Mouse (Mus musculus): ENCODE results near the gene Mthfd1l.
"Not testable (repeated sequence)": the region's sequence is repeated elsewhere in the genome, so short reads cannot be mapped to it uniquely, and the experiment has no call there.

Mthfd1l gene

DNA sequence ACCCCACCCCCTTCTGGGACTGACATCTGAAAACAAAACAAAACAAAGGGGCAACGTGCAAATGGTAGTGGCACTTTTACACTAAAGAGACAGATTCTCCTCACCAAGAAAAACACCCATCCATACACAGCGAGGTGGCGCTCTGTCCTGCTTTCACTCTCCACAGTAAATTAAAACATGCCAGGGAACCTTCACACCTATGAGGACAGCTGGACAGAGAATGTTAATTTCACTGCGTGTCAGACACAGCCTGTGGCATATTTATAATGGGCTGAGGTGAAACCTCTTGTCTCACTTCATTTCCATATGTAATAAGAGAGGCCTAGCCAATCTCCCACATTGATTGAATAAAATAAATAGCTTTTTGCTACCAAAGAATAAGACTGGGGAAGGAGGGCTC lies 146.4 kb downstream of the Mthfd1l start:
- DNase-seq (ENCODE audit: low read depth, low spot score): no peak

DNA sequence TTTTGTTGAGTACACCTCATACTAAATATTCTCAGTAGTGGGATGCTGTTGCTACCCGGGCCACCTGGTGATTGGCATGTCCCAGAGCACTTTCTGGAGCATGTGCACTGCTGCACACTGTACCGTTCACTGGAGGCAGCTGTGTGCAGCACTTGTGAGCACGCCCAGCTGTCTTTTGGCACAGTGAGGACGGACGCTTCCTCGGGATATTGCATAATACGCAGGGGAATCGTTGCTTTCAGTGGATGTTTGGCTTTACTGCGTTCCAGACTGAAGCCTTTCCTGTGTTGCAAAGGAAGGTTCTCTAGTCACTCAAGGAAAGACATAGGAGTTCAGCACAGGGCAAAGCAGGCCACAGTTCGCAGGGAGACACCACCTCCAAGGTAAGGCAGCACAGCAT lies 147.8 kb downstream of the Mthfd1l start:
- DNase-seq (ENCODE audit: low read depth, low spot score): no peak

DNA sequence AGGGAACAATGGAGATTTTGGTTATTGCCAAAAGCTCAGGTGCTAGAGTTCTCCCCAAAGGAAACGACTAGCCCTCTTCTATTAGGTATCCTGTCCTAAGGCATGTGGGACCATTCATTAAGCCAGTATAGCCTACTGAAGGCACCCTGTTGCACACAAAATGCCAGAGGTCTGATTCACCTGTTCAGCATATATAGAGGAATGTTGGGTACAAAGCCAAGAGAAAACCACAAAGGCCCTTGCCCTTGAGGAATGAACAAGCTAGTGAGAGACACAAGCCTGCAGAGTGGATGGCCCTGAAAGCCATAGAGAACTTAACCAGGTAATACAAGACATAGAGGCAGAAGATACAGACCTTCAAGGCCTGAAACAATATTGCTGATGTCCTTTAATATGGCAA lies 148.3 kb downstream of the Mthfd1l start:
- DNase-seq (ENCODE audit: low read depth, low spot score): no peak

DNA sequence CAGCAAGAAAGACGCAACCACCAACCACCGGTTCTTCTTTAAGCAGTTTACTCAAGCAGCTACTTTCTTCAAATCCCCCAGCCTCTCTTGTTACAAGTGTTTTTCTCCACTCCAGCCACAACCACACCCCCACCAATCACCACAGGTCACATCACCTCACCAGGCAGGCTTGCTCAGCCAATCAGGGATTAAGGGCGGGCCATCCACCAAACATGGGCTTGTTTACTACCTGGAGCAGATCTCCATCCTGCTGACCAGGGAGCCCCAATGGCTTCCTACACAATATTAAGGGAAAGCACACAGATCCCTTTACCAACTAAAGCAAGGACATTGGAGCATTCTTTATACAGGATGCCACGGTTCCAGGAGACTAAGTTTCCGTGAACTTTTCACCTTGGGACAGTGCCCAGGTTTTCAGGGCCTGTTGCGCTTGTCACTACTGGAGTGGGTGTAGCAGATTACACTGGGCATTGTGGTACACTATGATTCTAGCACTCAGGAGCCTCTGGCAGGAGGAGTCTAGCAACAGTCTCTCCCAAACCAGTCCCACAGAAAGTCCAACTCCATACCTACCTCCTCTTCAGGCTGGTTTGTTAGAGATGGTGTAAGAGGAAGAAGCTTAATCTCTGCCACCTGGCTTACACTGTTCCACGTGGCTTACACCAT lies 150.5 kb downstream of the Mthfd1l start:
- not testable (repeated sequence) for DNase-seq (ENCODE audit: low read depth, low spot score)

DNA sequence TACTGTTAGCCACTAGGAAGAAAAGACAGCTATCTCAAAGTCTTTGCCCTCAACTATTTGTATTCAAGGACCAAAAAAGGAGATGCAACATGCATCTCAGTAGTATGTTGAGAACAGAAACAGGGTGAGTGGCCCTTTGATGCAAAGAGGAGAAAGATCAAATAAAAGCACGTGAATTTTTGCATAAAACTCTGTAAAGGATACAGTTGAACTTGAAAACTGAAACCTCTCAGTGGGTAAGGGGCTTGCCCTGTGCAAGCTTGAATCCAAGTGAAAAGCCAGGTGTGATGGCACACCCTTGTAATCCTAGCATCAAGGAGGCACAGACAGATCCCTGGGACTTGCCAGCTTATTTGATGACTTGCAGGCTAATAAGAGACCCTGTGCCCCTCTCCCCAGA lies 151.2 kb downstream of the Mthfd1l start:
- DNase-seq (ENCODE audit: low read depth, low spot score): no peak

DNA sequence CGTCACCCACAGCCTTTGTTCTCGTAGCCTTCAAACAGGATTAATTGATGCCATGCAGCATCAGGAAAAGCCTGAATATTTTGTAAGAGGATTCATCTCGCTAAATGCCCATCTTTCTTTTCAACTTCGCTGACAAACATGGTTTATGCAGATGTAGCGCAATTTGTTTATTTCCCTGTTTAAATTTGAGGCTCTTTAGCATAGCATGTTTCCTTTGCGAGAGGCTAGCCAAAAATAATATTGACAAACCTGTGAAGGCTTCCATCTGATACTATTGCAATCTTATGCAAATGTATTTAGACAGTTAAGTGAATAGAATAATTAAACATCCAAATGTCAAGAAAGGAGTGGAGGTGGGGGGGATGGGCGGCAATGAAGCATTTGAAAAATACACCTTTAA lies 152.3 kb downstream of the Mthfd1l start:
- DNase-seq (ENCODE audit: low read depth, low spot score): no peak

DNA sequence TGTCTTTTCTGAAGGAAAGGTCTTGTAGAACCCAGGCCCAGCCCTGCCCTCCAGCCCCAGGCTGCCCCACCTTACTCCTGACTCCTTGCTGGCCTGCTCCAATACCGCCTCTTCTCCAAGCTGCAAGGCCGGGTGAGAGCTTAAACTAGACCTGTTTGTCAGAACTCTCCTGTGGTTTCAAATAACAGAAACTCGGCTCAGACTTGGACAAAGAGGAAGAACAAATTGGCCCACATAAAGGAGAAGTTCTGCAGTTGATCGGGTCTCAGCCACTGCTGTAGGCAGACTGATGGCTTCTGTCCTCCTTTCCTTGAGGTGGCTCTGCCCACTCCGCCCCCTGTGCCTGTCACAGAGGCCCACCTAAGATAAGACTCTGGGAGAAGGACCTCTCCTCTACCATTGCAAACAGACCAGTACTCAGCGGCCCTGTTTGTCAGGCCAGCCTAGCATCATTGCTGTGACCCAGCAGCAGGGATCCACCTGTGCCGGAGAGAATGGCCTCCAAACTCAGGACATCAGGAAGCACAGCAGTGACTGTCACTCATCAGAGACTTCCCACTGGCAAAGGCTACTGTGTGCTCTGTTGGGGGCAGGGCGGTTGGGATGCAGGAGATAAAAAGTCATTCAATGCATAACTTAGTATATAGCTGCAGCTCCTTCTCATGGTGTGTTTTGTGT lies 153.6 kb downstream of the Mthfd1l start:
- DNase-seq (ENCODE audit: low read depth, low spot score): no peak

DNA sequence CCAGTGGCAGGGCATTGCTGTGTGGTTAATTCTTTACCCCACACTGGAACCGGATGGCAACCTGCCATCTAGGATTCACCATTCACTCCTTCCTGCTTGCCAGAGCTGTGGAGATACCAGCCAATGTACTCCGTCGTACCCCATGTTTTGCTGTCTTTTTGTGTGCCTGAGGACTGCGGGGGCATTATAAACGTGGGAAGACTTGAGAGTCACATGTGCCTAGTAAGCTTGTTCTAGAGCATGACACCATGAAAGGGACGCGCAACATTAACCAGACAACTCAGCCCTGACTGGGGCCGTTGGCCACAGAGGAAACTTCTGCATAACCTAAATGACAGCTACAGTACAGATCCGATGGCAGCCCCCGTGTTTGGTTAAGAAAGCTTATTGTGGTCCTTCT lies 155.5 kb downstream of the Mthfd1l start:
- no peak for DNase-seq (ENCODE audit: low read depth, low spot score)

DNA sequence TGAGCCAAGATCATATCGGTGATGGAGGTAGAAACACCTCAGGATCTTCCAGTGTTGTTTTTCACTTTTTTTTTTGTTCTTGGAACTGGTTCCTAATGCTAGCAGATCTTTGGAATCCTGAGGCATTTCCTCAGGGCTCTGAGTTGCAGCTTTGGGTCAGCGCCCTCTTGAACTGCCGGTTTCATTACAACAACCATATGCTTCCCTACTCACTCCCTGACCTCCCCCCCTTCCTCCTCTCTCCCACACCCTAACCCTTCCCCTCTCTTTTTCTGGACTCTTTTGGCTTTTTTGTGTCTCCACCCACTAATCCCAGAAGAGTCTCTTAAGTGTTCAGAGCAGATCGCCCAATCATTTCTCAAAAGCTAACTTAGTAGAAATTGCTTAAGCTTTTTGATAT lies 156.0 kb downstream of the Mthfd1l start:
- DNase-seq (ENCODE audit: low read depth, low spot score): no peak

DNA sequence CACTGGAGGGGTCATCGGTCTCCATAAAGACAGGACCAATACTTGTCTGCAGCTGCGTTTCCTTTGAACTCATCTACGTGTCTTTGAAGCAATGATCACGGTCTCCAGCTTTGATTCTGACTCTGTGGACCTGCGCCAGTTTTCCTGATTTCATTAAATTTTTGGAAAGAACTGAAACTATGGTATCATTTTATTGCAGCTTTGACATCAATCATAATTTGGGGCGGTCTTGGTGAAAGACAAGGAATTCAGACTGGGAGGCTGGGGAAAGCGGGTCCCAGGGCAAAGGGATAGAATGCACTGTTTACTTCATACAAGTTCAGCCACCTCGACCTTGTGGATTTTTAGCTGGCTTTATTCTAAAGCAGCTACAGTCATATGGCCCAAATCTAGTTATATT lies 156.5 kb downstream of the Mthfd1l start:
- DNase-seq (ENCODE audit: low read depth, low spot score): no peak

DNA sequence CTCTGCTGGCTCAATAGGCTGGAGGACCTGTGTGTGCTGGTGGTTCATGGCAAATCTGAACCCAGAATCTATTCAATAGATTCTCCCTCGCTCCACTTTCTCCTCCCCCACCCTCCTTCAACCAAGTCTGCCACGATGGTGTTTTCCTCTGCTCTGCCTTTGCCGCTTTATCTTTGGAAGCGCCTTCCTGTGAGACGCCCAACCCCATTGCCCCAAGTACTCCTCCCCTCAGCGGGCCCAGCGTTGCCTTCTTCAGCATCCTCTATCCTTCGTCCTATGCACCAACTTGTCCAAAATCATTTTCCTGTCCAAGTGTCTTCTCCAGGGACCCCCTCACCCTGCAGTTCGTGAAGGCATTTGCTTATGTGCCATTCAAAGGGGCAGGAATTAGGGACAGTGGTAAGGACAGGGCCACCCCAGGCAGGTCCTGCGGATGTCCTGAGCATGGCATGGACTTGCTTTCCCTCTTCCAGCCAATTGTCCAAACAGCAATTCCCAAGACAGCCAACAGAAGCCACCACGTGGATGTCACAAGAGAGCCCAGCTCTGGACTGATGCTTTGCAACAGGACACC lies 157.2 kb downstream of the Mthfd1l start:
- no peak for DNase-seq (ENCODE audit: low read depth, low spot score)

DNA sequence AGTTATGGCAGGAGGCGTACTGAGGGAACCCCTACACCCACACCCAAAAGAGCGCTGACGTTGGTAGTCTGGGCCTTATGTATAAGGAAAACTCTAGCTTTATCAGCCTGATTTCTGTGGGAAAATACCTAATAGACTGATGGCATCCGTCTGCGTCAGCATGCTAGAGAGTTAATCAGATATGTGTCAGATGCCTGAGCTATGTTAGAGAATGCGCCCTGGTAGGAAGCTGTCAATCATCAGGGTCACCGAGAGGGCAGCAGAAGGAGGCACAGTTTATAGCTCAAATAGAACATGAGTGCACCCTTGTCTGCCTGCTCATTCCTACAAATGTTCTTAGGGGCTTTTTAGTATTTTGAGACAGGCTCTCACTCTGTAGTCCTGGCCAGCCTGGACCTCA lies 159.8 kb downstream of the Mthfd1l start:
- DNase-seq (ENCODE audit: low read depth, low spot score): peak; percentile 18

DNA sequence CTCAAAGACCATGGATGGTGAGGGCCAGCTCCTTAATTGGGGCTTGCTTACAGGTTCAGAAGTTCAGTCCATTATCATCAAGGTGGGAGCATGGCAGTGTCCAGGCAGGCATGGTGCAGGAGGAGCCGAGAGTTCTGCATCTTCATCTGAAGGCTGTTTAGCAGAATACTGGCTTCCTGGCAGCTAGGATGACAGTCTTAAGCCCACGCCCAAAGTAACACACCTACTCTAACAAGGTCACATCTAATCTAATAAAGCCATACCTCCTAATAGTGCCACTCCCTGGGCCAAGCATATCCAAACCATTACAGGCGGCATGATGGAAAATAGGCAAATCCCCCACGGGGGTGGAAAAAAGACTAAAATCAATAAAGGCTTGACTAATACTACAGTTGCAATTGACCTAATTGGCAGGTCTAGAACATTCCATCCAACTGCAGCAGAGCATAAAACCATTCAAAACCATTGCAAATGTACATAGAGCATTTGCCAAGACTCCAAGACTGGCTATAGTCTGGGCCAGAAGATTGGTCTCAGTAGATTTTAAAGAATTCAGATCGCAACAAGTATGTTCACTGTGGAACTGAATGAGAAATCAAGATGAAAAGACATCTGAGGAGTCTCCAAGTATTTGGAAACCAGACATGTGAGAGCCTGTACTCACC lies 162.3 kb downstream of the Mthfd1l start:
- DNase-seq (ENCODE audit: low read depth, low spot score): no peak

DNA sequence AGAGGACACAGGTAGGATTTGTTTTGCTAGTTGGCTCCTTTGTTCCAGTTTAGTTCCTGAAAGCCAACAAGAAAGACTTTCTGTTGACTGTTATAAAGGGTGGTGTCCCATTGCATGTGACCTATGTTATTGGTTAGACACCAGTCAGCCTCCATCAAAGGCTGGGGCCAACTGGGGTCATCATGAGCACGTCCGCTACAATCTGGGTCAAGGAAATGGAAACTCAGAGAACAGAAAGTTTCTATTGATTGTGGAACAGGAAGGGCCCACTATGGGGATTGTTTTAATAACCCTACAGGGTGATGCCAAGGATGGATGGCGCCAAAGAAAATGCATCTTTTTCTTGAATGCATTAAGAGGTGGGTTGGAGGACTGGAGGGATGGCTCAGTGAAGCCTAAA lies 166.6 kb downstream of the Mthfd1l start:
- DNase-seq (ENCODE audit: low read depth, low spot score): no peak

DNA sequence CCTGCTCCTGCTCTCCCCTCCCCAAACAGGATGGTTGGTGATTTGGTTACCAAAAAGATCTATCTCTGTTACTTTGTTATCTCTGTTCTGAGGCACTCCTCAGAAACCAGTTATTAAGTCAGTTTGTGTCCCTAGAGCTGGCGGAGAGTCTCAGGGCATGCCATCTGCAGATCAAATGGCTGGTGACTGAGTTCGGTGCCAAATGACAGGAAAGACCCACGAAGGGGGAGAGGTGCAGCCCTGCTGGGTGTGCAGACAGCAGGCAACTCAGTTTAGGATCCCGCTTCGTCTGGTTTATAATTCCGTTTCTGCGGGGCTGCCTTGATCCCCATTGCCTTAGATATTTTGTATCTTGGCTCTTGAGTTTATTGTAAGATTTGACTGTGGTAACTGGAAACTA lies 168.8 kb downstream of the Mthfd1l start:
- no peak for DNase-seq (ENCODE audit: low read depth, low spot score)

DNA sequence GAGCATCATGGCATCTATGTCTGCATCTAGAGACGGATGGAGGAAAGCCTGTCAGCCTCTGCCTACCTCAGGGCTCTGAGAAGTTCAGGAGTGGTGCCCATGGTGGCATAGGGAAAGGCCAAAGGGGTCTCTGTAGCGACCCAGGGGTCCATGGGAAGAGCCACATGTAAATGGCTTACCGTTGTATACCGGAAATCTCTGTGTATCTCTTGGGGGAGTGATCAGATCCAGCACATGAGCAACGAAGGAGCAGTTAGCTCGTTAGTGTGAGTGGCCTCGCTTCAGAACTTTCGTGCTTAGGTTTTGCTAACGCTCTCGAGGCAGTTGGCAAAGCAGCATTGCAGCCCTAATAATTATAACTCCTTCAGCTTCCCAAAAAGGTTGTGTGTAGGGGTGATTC lies 169.9 kb downstream of the Mthfd1l start:
- no peak for DNase-seq (ENCODE audit: low read depth, low spot score)

DNA sequence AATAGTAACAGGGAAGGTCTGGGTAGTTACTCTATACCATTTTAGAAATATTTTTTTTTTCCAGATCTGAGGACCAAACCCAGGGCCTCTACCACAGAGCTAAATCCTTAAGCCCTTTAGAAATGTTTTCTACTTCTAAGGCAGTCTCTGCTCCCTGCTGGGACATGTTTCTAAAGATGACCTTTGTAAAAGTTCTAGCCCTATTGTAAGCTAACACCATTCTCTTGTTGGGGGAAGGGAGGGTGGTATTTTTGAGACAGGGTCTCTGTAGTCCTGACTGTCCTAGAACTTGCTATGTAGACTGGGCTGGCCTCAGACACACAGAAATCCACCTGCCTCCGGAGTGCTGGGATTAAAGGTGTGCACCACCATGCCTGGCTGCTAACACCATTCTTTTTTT lies 170.5 kb downstream of the Mthfd1l start:
- DNase-seq (ENCODE audit: low read depth, low spot score): no peak

DNA sequence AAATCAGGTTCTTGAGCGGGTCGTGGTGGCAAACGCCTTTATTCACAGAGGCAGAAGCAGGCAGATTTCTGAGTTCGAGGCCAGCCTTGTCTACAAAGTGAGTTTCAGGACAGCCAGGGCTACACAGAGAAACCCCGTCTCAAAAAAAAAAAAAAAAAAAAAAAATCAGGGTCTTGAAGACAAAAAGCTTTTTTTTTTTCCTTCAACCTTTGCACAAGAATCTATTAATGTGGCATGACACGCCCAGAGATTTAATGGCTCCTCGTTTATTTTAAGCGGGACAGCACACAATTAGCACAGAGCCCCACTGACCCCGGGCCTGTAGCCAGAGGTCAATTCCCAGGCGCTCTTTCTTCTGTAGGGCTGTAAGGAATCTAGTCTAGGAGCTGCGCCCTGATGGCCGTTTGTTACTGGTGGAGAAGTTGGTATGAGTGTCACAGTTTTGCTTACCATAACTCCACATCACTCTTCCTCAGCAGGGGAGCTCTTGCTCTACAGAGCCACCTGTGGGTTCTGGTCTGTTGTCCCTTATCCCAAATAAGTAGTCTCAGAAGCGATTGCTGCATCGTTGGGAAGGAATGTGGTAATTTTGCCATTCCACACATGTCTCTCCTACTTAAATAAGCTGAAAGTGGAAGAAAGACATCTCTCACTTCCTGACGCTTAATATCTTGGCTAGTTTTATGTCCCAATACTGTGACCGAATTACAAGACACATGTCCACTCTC lies 172.3 kb downstream of the Mthfd1l start:
- no peak for DNase-seq (ENCODE audit: low read depth, low spot score)

DNA sequence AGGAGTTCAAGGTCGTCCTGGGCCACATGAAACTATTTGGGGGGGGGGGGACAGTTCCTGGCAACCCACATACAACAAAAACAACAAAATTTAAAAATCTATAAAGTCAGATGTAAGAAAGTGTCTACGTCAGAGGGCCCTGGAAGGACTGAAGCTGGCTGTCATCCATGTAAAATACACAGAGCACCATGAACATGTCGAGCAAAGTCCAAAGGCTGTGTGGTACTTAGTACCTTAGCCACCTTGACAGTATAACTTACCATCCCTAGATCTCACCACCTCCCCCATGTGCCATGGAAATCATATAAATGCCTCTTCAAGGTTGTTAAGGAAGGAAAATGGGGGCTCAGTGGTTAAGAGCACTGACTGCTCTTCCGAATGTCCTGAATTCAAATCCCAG lies 174.0 kb downstream of the Mthfd1l start:
- DNase-seq (ENCODE audit: low read depth, low spot score): no peak

DNA sequence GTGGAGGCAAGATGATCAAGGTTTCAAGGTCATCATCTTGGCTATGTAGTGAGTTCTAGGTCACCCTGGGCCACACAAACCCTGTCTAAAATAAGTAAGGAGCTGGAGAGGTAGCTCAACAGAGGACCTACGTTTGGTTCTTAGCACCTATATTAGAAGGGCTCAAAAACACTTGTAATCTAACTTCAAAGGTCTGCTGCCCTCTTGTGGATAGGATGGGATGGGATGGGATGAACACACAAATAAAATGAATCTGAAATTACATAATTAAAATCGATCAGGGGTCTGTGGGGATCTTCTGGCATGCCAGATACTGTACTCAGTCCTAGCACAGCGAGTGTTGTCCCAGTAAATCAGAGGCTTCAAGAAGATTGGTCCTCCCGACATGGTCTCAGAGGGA lies 178.2 kb downstream of the Mthfd1l start:
- peak; percentile 13 for DNase-seq (ENCODE audit: low read depth, low spot score)

DNA sequence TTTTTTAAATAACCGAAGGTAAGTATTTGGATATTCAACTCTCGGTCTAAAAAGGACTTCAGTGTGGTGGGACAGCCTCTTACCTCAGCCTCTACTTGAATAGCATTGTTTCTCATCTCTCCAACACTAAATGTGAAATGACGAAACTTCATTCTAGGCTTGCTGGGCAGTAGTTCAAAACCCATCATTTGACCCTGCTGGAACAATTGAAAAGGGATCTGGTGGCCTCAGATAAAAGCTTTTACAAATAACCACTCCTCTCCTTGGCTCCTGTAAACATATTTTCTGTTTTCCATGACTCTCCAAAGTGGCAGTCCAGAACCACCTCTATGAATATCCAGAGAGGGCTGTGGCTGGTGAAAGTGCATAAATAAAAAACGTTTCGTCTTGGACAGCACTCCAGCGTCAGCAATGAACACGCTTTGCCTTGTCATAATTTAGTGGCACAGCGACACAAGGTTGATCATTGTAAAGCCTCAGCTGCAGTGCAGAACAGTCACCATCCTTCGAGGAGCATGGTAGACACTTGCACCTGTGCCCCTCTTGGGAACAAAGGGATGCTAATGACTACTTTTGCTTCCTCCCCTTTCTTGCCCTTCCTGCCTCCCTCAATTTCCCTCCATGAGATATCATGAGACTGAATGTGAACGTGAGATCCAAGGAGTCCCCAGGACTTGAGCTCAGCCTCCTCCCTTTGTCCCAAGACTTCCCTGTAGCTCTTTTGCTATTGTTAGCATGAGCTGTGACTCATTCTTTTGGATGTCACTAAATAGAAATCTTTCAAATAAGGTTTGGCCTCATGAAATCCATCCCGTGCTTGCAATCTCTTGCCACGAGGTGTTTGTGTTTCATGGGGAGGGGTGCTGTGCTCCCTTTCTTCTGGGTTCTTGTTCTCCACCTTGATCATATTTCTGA lies 179.2 kb downstream of the Mthfd1l start:
- DNase-seq (ENCODE audit: low read depth, low spot score): no peak
